Mouse (Mus musculus) left cerebral cortex, adult 2 months (tissue): ENCODE measurements around the gene Nos1ap. TPM values are rescaled to one million over a fixed set of nuclear protein-coding genes. Genes with fewer than 3 reads are reported as not detected.
A peak's percentile ranks its signal among the peaks of the same experiment; 100 is the strongest.

Source experiments
- DNase-seq, 2 experiments: peaks; one replicate each; pipeline ENCODE4 v3.0.0; 2021 to 2022; ENCODE audit warnings: low spot score in 2 of 2, mixed read lengths in 1 of 2; ENCODE audit errors: extremely low spot score in 1 of 2
- H3K27ac ChIP-seq: fragments of 200-600 bp; 2 replicates; pipeline ENCODE4 v1.8.1; 2022
- H3K4me3 ChIP-seq: fragments of 200-600 bp; 2 replicates; pipeline ENCODE4 v1.8.1; 2022
- CTCF ChIP-seq: fragments of 200-600 bp; IDR thresholded peaks from 2 replicates; pipeline ENCODE4 v1.8.1; 2022; ENCODE audit warnings: antibody characterized with exemption, mild to moderate bottlenecking, moderate library complexity
- intact Hi-C: fragments of 180-260 bp; cut with DNase I; formaldehyde crosslinking; loops from one replicate; pipeline ENCODE4 v1.15.1; 2025
- total RNA-seq, 2 experiments: library from RNA; stranded (reverse); gene quantifications; 2 replicates each; pipeline ENCODE4 v1.2.3; 2021

Gene Nos1ap
- total RNA-seq, 2 experiments from 2014 or later: 197 to 233 TPM

DNA sequence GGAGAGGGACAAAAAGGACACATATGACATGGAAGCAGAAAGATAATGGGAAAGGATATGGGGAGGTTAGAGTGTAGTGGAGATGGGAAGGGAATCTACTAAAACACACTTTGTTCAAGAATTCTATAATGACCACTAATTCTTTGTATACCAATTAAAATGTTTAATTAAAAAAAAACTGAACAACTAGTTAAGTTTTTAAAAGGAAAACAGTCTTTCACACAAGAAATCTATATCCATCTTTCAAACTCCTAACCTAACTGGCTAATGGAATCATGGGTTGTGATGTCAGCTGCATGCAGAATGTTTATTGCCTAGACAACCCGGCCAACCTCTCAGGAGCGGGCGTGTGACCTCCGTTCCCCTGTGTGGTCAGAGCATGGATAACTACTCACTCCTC is 281.2 kb downstream of the Nos1ap start, which contains the start of gene Spata46:
Gene Spata46, plus strand, starts transcription at position 301 of the 400 bp plus-strand sequence.
- TF ChIP-seq CTCF: no peak
- intact Hi-C loops: no loop called here
- no peak within 1 kb of the TSS for H3K27ac ChIP-seq
- DNase-seq: no peak
- no peak within 1 kb of the TSS for H3K4me3 ChIP-seq

DNA sequence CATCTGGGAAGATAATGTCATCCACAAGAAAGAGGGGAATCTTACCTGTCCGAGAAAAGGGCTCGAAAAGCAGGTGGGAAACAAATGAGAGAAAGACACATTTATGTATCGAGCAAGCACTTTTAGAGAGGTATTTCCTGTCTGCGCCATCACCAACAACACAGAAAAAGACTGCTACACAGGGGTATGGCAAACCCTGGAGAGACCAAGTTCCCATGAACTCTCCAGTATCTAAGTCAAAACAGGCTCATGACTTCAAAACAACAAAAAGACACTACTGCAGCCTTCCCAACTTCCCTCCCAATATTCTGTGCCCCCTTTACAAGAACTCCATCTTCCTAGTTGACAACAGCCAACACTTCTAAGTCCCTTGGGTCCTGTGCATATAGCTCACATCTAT is 283.4 kb downstream of the Nos1ap start, which contains the start of gene Gm7694:
Gene Gm7694, minus strand, starts transcription at position 101 of the 400 bp plus-strand sequence.
- Histone ChIP-seq H3K27ac (no peak within 1 kb of the TSS), H3K4me3 (no peak within 1 kb of the TSS)
- intact Hi-C loops: no loop called here
- TF ChIP-seq CTCF: no peak
- DNase-seq: no peak

GRCm38 (mm10) chr1:170305002-170305401 is 284.7 kb downstream of the Nos1ap start:
- no peak for DNase-seq

GRCm38 (mm10) chr1:170303103-170303502 is 286.6 kb downstream of the Nos1ap start:
- TF ChIP-seq CTCF: no peak
- Histone ChIP-seq H3K4me3 (no peak overlapping the region), H3K27ac (no peak overlapping the region)
- intact Hi-C loops: no loop called here
- no peak for DNase-seq

More at GRCm38 (mm10) chr1:170305002-170305401, 284.7 kb downstream of the Nos1ap start:
- Histone ChIP-seq H3K27ac (no peak overlapping the region), H3K4me3 (no peak overlapping the region)
- intact Hi-C loops: no loop called here
- TF ChIP-seq CTCF: no peak

- Histone ChIP-seq H3K4me3 (no peak overlapping the region), H3K27ac (no peak overlapping the region)
- no peak for TF ChIP-seq CTCF
- intact Hi-C loops: no loop called here
- no peak for DNase-seq
Measured at GRCm38 (mm10) chr1:170302456-170302855, 287.2 kb downstream of the Nos1ap start.

- no peak overlapping the region for H3K27ac ChIP-seq
- no peak for TF ChIP-seq CTCF
- no peak overlapping the region for H3K4me3 ChIP-seq
- intact Hi-C loops: no loop called here
- no peak for DNase-seq
Measured at GRCm38 (mm10) chr1:170301686-170302085, 288.0 kb downstream of the Nos1ap start.

GRCm38 (mm10) chr1:170299496-170299895 is 290.2 kb downstream of the Nos1ap start:
- intact Hi-C loops: loop anchor here (5.0 to 10.0 kb wide), 2 partner anchors 103 to 285 kb away; partner anchors contain the start of gene Nos1ap
- no peak for TF ChIP-seq CTCF
- Histone ChIP-seq H3K27ac (0 out of 2 replicates have a peak overlapping the region, but pooled peaks have one; percentile 13), H3K4me3 (no peak overlapping the region)
- no peak for DNase-seq

DNA sequence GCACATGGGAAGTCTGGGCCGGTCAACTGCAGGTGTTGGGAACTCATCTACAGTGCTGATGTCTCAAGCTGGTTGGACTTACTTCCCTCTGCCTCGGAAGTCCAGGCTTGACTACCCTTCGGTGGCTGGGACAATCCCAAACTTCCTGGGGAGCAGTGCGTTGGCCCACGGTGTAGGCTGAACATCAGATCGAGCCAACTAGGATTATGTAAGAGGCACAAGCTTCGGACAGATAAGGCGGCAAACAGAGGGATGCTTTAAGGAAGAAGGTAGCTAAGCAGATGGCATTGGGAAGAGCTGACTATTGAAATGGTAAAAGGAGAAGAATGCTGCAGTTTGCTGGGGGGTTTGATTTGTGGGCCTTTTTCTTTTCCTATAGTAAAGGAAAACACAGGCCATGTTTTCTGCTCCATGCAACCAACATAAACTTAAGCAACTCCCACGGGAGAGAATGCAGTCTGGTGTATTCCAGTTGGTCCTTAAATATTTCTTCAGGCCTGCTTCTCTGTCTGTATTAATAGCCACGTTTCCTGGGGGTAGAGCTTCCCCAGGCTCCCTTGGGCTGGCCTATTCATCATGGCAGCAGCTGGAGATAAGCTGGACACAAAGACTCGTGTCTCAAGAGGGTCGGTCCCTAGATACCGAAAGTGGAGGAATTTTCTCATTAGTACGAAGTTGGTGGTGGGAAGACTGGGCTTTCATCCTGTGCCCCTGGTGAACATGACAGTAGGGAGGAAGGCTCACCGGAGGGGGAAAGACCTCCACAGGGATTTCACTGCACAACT is 294.7 kb downstream of the Nos1ap start:
- intact Hi-C loops: loop anchor here (5.0 to 10.0 kb wide), 4 partner anchors 107 to 547 kb away; partner anchors contain the start of gene Nos1ap
- Histone ChIP-seq H3K4me3 (no peak overlapping the region), H3K27ac (peak overlapping the region; percentile 72)
- peak in 1 of 2 experiments; percentile 25 for DNase-seq
- TF ChIP-seq CTCF: no peak

- Histone ChIP-seq H3K27ac (no peak overlapping the region), H3K4me3 (no peak overlapping the region)
- no peak for DNase-seq
- TF ChIP-seq CTCF: no peak
- intact Hi-C loops: loop anchor here (5.0 to 10.0 kb wide), 3 partner anchors 169 to 549 kb away; partner anchors contain the start of gene Nos1ap
Measured at GRCm38 (mm10) chr1:170293257-170293656, 296.4 kb downstream of the Nos1ap start.

- no peak overlapping the region for H3K27ac ChIP-seq
- peak; percentile 95 for TF ChIP-seq CTCF
- intact Hi-C loops: loop anchor here (1.0 to 10.0 kb wide), 4 partner anchors 170 to 550 kb away; partner anchors contain the start of gene Nos1ap
- peak; percentile 43 to 56 for DNase-seq
- H3K4me3 ChIP-seq: no peak overlapping the region
Measured at GRCm38 (mm10) chr1:170292239-170292951, 297.3 kb downstream of the Nos1ap start.

DNA sequence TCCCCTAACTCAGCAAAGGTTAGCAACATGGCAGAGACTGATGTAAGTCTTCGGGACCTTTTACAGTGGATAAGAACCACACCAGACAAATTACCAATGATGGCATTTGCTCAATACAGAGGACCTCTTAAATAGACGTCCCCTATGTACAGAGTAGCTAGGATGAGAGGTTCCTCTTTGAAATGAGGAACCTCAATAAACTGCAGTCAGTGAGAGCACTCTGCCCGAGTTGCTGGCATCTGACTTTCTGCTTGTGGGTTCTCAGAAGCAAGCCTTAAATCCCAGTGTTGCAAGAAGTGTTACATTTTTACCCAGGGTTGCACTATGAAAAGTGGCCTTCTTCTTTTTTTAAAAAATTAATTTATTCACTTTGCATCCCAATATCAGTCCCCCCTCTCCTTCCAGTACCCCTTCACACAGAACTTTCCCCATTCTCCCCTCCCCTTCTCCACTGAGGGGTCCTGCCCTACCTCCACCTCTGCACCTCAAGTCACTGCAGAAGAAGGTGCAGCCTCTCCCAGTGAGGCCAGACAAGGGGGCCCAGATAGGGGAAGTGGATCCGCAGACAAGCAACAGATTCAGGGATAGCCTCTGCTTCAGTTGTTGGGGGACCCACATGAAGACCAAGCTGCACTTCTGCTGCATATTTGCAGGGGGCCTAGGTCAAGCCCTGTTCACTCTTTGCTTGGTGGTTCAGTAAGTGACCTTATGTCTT is 307.1 kb downstream of the Nos1ap start:
- TF ChIP-seq CTCF: no peak
- intact Hi-C loops: no loop called here
- no peak for DNase-seq
- Histone ChIP-seq H3K27ac (no peak overlapping the region), H3K4me3 (no peak overlapping the region)

GRCm38 (mm10) chr1:170277016-170277415 is 312.6 kb downstream of the Nos1ap start, which contains the start of gene Sh2d1b1:
Gene Sh2d1b1 (plus strand): TSS chr1:170277320.
- Histone ChIP-seq H3K27ac (no peak within 1 kb of the TSS), H3K4me3 (no peak within 1 kb of the TSS)
- intact Hi-C loops: no loop called here
- DNase-seq: no peak
- no peak for TF ChIP-seq CTCF
